In genomic region chr6:66168913-66169312, GRCm38 (mm10) we compare ENCODE assay signal across 36 mouse cellular contexts.
"Had no signal": no experiment of that assay in that cellular context is flagged by ENCODE, and none has a peak within 500 bp of the region (broad histone marks: within the 10 kb centered on the region; RNA-seq: fewer than 3 reads in every experiment).

No protein-coding gene starts in this region.

- H3K9ac ChIP-seq: heart, embryonic 12.5 days; heart, embryonic 13.5 days; heart, embryonic 15.5 days; hindbrain, embryonic 12.5 days; hindbrain, embryonic 13.5 days; hindbrain, embryonic 14.5 days; hindbrain, embryonic 15.5 days; intestine, embryonic 15.5 days; kidney, embryonic 15.5 days had no signal

- H3K4me3 ChIP-seq: heart, adult 2 months; heart, embryonic 10.5 days; heart, embryonic 12.5 days; heart, embryonic 13.5 days; heart, embryonic 15.5 days; hindbrain, embryonic 10.5 days; hindbrain, embryonic 12.5 days; hindbrain, embryonic 13.5 days; hindbrain, embryonic 15.5 days; intestine, embryonic 15.5 days; kidney, embryonic 15.5 days; layer of hippocampus, adult 2 months had no signal

- H3K27me3 ChIP-seq: heart, embryonic 12.5 days; heart, embryonic 13.5 days; heart, embryonic 15.5 days; hindbrain, embryonic 12.5 days; hindbrain, embryonic 13.5 days; hindbrain, embryonic 15.5 days; intestine, embryonic 15.5 days; kidney, embryonic 15.5 days had no signal

- H3K27ac ChIP-seq: heart, adult 2 months; heart, embryonic 10.5 days; heart, embryonic 13.5 days; heart, embryonic 15.5 days; hindbrain, embryonic 10.5 days; hindbrain, embryonic 12.5 days; hindbrain, embryonic 13.5 days; hindbrain, embryonic 14.5 days; hindbrain, embryonic 15.5 days; hindbrain, postnatal 0 days; intestine, embryonic 15.5 days; kidney, embryonic 15.5 days; kidney, postnatal 0 days; layer of hippocampus, adult 2 months had no signal

- H3K36me3 ChIP-seq: heart, embryonic 10.5 days; heart, embryonic 12.5 days; heart, embryonic 13.5 days; heart, embryonic 15.5 days; hindbrain, embryonic 10.5 days; hindbrain, embryonic 12.5 days; hindbrain, embryonic 13.5 days; hindbrain, embryonic 15.5 days; intestine, embryonic 15.5 days; kidney, embryonic 15.5 days had no signal

- H3K9me3 ChIP-seq: heart, embryonic 10.5 days; heart, embryonic 13.5 days; heart, embryonic 15.5 days; hindbrain, embryonic 12.5 days; hindbrain, embryonic 15.5 days; intestine, embryonic 15.5 days had no signal

- ATAC-seq: hindbrain, embryonic 16.5 days; hindbrain, postnatal 0 days; inflammation-experienced regulatory T-cells, adult 6 months; intestine, embryonic 15.5 days; intestine, embryonic 16.5 days; intestine, postnatal 0 days had no signal

- H3K4me1 ChIP-seq: heart, embryonic 10.5 days; heart, embryonic 12.5 days; heart, embryonic 13.5 days; heart, embryonic 15.5 days; hindbrain, embryonic 10.5 days; hindbrain, embryonic 12.5 days; hindbrain, embryonic 13.5 days; hindbrain, embryonic 15.5 days; intestine, embryonic 15.5 days; kidney, embryonic 15.5 days had no signal

- DNase-seq: heart, adult 18-20 months; heart, adult 2 months; heart, postnatal 10 days; heart, postnatal 14 days; heart, postnatal 36 days; heart, postnatal 4 days; kidney, adult 11 months; kidney, adult 18-20 months; kidney, adult 2 months; kidney, adult 8-10 months; kidney, adult 9 months; kidney, postnatal 10 days; kidney, postnatal 14 days; kidney, postnatal 25 days; kidney, postnatal 36 days; kidney, postnatal 4 days; layer of hippocampus, adult 9-11 months had no signal

- H3K4me2 ChIP-seq: heart, embryonic 11.5 days; heart, embryonic 12.5 days; heart, embryonic 13.5 days; heart, embryonic 15.5 days; hindbrain, embryonic 12.5 days; hindbrain, embryonic 13.5 days; hindbrain, embryonic 14.5 days; hindbrain, embryonic 15.5 days; intestine, embryonic 15.5 days; kidney, embryonic 15.5 days had no signal
